Mouse (Mus musculus) skeletal muscle tissue, adult 2 months (tissue): ENCODE measurements around the gene Kmt2d.
A peak's percentile ranks its signal among the peaks of the same experiment; 100 is the strongest.
"Not testable (repeated sequence)": the region's sequence is repeated elsewhere in the genome, so short reads cannot be mapped to it uniquely, and the experiment has no call there.

Experiments
- DNase-seq: peaks from one replicate; pipeline ENCODE4 v3.0.0-alpha.2; 2012; ENCODE audit warnings: low read depth, low spot score

Kmt2d gene

GRCm38 (mm10) chr15:98871070-98871915, at the start of gene Kmt2d:
Gene Kmt2d, minus strand, starts transcription at chr15:98871204.
- no peak for DNase-seq

- not testable (repeated sequence) for DNase-seq
Measured at GRCm38 (mm10) chr15:98918499-98918895, 47.5 kb upstream of the Kmt2d start.

GRCm38 (mm10) chr15:98917538-98918498, 46.8 kb upstream of the Kmt2d start, which contains the start of gene Lmbr1l:
Gene Lmbr1l, minus strand, starts transcription at chr15:98918231.
- peak; percentile 99 for DNase-seq

- DNase-seq = no peak
Measured at GRCm38 (mm10) chr15:98917091-98917490, 46.1 kb upstream of the Kmt2d start.

- DNase-seq = no peak
Measured at GRCm38 (mm10) chr15:98916016-98916415, 45.0 kb upstream of the Kmt2d start.

- DNase-seq = no peak
Measured at GRCm38 (mm10) chr15:98914903-98915302, 43.9 kb upstream of the Kmt2d start.

- DNase-seq = no peak
Measured at GRCm38 (mm10) chr15:98904692-98905091, 33.7 kb upstream of the Kmt2d start.

- no peak for DNase-seq
Measured at GRCm38 (mm10) chr15:98902600-98902999, 31.6 kb upstream of the Kmt2d start.

- no peak for DNase-seq
Measured at GRCm38 (mm10) chr15:98901530-98901929, 30.5 kb upstream of the Kmt2d start.

- no peak for DNase-seq
Measured at GRCm38 (mm10) chr15:98897928-98898800, 27.2 kb upstream of the Kmt2d start, which contains the start of gene Dhh. Gene Dhh, minus strand, starts transcription at chr15:98898540.

- DNase-seq = no peak
Measured at GRCm38 (mm10) chr15:98897495-98897894, 26.5 kb upstream of the Kmt2d start.

GRCm38 (mm10) chr15:98895635-98896589, 24.9 kb upstream of the Kmt2d start:
- DNase-seq = no peak

- no peak for DNase-seq
Measured at GRCm38 (mm10) chr15:98894746-98895634, 24.0 kb upstream of the Kmt2d start.

- no peak for DNase-seq
Measured at GRCm38 (mm10) chr15:98893940-98894745, 23.1 kb upstream of the Kmt2d start, which contains the start of gene Rhebl1. Gene Rhebl1, minus strand, starts transcription at chr15:98894540.

- DNase-seq = no peak
Measured at GRCm38 (mm10) chr15:98893036-98893435, 22.0 kb upstream of the Kmt2d start.

GRCm38 (mm10) chr15:98891907-98892606, 21.1 kb upstream of the Kmt2d start:
- DNase-seq = peak; percentile 70

GRCm38 (mm10) chr15:98891198-98891742, 20.3 kb upstream of the Kmt2d start:
- no peak for DNase-seq
